Mouse (Mus musculus): Measurements from ENCODE around the gene Vip. TPM values are rescaled to one million over a fixed set of nuclear protein-coding genes. Genes with fewer than 3 reads are reported as not detected.

Vip gene
- total RNA-seq, 1 experiment from 2014 or later = not detected

Other genes starting within 250 kb of the Vip start
- gene Syne1, start 87.7 kb upstream of the Vip start, total RNA-seq (2017) = 27.4 and 92.7 TPM in 2 replicates
- 47.3 and 60.7 TPM in 2 replicates for gene Myct1, start 45.4 kb upstream of the Vip start, total RNA-seq (2017)
- 36.9 and 37.1 TPM in 2 replicates for gene Fbxo5, start 166.4 kb downstream of the Vip start, total RNA-seq (2017)
- 33.5 and 41.7 TPM in 2 replicates for gene Mtrf1l, start 184.7 kb downstream of the Vip start, total RNA-seq (2017)

Data from hematopoietic stem cell, adult 5-6 weeks (primary cell).